Mouse (Mus musculus) gastrocnemius, adult 2 months (tissue): ENCODE results near the gene Grm6. TPM values are rescaled to one million over a fixed set of nuclear protein-coding genes. Genes with fewer than 3 reads are reported as not detected.
A peak's percentile ranks its signal among the peaks of the same experiment; 100 is the strongest.

ENCODE experiments used
- DNase-seq: peaks from one replicate; pipeline ENCODE4 v3.0.0; 2022
- H3K27ac ChIP-seq: fragments of 200-600 bp; 2 replicates; pipeline ENCODE4 v1.8.1; 2022; ENCODE audit warnings: mild to moderate bottlenecking
- H3K4me3 ChIP-seq: fragments of 200-600 bp; 2 replicates; pipeline ENCODE4 v1.8.1; 2022; ENCODE audit warnings: mild to moderate bottlenecking, moderate library complexity
- CTCF ChIP-seq: fragments of 200-600 bp; IDR thresholded peaks from 2 replicates; pipeline ENCODE4 v1.8.1; 2022; ENCODE audit warnings: antibody characterized with exemption, mild to moderate bottlenecking, moderate library complexity
- intact Hi-C: fragments of 180-260 bp; cut with DNase I; formaldehyde crosslinking; loops from one replicate; pipeline ENCODE4 v1.15.1; 2025
- long read RNA-seq, 2 experiments: library from polyadenylated mRNA; stranded (forward); transcript quantifications; one replicate each; pipeline ENCODE4 v2.0.0; 2021
- total RNA-seq, 2 experiments: library from RNA; stranded (reverse); gene quantifications; 2 replicates each; pipeline ENCODE4 v1.2.3; 2021

Grm6 gene
- not detected for total RNA-seq
- long read RNA-seq, experiment 1: 0 reads
- long read RNA-seq, experiment 2: 0 reads

DNA sequence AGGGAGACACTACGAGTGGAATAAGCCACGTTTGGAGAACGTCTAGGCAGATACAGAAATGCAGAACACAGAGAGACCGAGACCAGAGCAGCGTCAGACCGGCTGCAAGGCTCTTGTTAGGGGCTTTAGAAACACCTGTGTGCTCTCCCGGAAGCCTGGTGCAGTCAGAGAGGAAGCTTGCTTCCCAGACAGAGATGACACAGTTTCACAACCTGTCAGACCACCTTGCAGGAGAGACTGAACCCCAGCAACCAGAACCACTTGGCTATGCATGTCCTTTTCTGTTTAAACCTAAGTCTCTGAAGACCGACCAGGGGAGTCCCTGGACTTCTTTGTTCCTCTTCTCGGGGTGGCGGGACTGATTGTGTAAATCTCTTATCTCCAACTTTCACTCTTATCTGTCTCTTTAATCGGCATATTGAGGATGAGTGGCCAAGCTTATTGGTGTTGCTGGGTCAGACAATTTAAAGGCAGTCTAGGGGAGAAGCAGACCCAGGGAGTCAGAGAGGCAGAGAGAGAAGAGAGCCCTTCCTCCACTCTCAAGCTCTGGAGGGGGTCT is at the start of gene Grm6:
Gene Grm6 (plus strand): TSS at position 509 of the 559 bp plus-strand sequence.
- H3K27ac ChIP-seq: no peak within 1 kb of the TSS
- no peak for TF ChIP-seq CTCF
- DNase-seq: no peak
- intact Hi-C loops: no loop called here
- peak within 1 kb of the TSS; percentile 67 for H3K4me3 ChIP-seq

DNA sequence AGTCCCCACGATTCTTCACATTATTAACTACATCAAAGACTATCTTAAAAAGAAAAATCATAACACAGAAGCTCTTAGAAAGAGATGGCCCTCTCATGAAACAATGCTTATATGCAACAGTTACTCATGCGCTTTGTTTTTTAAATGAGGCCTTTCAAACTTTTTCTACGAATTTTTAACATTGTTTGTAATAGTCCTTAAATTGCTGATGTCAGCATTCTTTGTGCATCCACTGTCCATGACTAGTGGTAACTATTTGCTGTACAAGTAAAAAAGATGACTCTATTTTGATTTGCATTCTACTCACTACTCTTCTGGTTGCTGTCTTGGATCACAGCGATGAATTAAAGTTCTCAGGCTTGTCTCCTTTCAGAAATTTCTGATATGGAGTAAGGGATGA is 36.3 kb upstream of the Grm6 start:
- intact Hi-C loops: no loop called here
- H3K4me3 ChIP-seq: no peak overlapping the region
- no peak for TF ChIP-seq CTCF
- no peak for DNase-seq
- H3K27ac ChIP-seq: no peak overlapping the region

- no peak for TF ChIP-seq CTCF
- H3K27ac ChIP-seq: peak overlapping the region; percentile 88
- H3K4me3 ChIP-seq: peak overlapping the region; percentile 92
- no peak for DNase-seq
- intact Hi-C loops: loop anchor here (5.0 kb wide), 2 partner anchors 106 to 231 kb away; partner anchors contain the start of genes Zfp354a and Zfp354b
Measured at GRCm38 (mm10) chr11:50826214-50826613, 24.3 kb upstream of the Grm6 start.

DNA sequence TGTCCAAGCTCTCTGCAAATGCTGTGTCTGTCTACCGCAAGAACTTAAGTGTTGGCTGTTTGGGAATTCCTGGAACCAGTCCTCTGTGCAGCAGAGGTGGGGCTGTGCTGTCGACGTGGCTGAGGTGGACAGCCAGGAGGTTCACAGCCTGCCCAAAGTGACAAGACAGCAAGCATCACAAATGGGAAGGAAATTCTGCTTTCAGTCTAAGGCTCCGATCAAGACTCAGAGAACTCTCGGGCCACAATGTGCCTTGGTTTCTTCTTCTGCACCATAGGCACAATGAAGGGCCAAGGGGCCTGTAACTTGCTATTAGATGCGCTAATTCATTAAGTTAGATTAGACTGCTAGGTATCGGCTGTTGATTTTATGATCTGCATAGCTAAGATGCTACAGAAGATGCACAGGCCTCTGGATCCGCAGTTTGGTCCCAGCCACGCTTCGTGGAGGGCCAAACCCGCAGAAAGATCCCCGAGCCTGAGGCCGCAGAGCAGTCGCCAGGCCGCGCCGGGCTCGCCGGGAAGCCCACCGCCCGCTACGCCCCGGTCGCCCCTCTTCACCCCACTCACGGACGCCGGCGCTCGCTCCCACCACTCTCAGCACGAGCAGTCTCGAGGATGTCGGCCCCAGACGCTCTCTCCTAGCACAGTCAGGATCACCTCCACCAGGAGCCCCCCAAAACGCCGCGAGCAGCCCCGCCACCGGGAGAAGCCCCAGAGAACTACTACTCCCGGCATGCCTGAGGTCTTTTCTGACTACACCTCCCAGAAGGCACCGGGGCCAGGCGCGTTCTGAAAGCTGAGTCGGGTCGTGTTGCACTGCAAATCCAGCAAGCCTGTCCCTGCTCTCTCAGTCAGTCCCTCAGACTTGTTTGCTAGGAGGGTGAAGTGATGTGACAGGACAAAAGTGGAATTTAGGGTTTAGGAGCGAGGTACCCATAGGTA is 23.2 kb upstream of the Grm6 start, which contains the start of gene Zfp354c:
Gene Zfp354c (minus strand): TSS at position 715 of the 944 bp plus-strand sequence.
- Histone ChIP-seq H3K27ac (peak within 1 kb of the TSS; percentile 88), H3K4me3 (peak within 1 kb of the TSS; percentile 92)
- no peak for TF ChIP-seq CTCF
- intact Hi-C loops: loop anchor here (5.0 kb wide), 2 partner anchors 105 to 230 kb away; partner anchors contain the start of genes Zfp354a and Zfp354b
- peak; percentile 91 for DNase-seq

DNA sequence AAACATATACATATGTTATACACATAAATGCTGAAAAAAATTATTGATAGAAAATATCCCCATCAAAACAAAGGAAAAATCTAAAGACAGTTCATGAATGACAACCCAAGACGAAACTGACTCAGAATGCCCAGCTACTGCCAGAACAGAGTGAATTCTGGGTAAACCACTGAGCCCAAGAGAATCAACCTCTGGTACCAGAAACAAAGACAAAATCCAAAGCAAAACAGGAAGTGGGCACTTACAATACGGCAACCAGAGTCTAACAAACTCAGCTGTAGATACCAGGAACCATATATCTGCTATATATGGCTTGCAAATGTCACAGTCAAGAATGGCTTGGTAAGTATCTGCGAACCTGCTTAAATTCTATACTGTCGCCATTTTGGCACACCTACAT is 14.8 kb upstream of the Grm6 start:
- no peak for TF ChIP-seq CTCF
- Histone ChIP-seq H3K4me3 (no peak overlapping the region), H3K27ac (no peak overlapping the region)
- intact Hi-C loops: no loop called here
- no peak for DNase-seq

DNA sequence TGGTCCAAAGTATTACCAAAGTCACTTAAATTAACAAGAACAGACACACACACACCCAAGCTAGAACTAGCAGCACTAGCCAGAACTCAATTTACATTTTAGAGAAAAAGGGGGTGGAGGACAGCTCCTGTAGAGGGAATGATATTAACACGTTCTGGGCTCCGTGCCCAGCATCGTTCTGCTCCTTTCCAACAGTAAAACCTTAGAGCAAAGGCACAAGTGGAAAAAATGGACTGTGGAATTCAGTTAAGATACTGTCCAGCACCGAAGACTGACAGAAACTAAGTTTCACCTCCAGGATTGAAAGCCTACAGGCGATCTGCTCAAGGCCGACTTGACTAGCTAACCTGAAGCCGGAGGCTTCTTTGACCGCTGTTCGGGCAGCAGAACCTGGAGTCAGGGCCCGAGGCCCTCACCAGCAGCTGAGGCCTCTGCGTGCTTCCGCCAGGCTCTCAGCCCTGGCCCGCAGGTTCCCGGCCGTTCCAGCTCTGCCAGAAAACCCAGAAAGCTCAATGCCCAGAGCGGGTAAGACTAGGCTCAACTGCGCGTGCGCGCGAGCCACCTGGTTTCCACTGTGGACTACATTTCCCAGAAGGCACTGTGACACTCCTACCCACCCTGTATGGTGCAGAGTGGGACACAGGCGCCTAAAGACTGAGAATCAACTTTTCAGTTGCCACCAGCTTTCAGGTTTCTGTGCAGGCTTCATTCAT is 9.3 kb upstream of the Grm6 start, which contains the start of gene Zfp879:
Gene Zfp879 (minus strand): TSS at position 530 of the 713 bp plus-strand sequence.
- Histone ChIP-seq H3K4me3 (peak within 1 kb of the TSS; percentile 83), H3K27ac (peak within 1 kb of the TSS; percentile 85)
- no peak for TF ChIP-seq CTCF
- intact Hi-C loops: loop anchor here (1.0 to 5.0 kb wide), 2 partner anchors 46 to 75 kb away; partner anchors contain the start of genes Zfp2 and Zfp454
- peak; percentile 94 for DNase-seq

DNA sequence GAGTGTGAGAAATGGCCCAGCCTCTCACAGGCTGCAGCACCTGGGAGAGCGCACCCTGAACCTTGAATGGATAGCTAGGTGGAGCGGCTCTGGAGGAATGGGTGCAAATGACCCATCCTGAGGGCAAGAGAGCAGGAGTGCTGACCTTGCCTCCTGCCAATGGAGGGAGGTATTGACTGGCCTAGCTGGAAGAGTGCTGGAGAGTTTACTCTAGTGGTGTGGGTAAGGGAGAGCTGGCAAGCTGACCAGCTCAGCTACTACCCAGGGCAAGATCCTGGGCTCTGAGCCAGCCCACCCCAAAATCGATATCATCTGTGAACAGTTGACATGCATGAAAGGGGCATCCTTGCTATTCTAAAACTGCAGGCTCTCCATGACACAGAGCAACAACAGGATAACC is 4.5 kb upstream of the Grm6 start:
- intact Hi-C loops: no loop called here
- no peak for DNase-seq
- H3K27ac ChIP-seq: no peak overlapping the region
- H3K4me3 ChIP-seq: no peak overlapping the region
- TF ChIP-seq CTCF: no peak

- TF ChIP-seq CTCF: 0 out of 2 replicates have a peak, but pooled peaks have one; percentile 4
- H3K4me3 ChIP-seq: no peak overlapping the region
- intact Hi-C loops: no loop called here
- H3K27ac ChIP-seq: no peak overlapping the region
- no peak for DNase-seq
Measured at GRCm38 (mm10) chr11:50847047-50847446, 3.4 kb upstream of the Grm6 start.

DNA sequence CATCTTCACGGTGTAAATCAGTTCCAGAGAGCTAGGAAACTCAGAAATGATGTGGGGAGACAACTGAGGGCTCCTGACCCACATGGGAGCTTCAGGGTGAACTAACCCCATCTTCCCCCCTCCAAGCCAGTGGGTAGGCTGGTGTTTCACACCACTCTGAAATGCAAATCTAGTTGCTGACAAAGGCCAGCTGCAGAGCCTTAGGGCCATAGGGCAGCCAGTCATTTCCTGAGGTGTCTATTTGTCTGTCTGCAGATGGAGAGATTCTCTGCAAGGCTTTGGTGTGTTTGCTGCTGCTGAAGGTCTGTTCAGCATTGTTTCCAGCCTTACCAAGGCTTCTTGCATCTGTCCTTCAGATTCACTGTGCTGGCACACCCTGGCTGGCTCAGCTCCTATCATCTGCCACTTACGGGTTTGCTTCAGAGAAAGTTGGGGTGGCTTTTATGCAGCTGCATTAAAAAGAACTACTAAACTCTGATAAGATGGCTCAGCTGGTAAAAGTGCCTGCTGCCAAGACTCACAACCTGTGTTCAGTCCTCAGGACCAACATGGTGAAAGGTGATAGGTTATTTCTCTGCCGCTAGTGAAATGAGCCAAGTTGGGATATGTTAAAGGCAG is 1.9 kb upstream of the Grm6 start:
- Histone ChIP-seq H3K4me3 (no peak overlapping the region), H3K27ac (no peak overlapping the region)
- DNase-seq: no peak
- intact Hi-C loops: no loop called here
- TF ChIP-seq CTCF: no peak

DNA sequence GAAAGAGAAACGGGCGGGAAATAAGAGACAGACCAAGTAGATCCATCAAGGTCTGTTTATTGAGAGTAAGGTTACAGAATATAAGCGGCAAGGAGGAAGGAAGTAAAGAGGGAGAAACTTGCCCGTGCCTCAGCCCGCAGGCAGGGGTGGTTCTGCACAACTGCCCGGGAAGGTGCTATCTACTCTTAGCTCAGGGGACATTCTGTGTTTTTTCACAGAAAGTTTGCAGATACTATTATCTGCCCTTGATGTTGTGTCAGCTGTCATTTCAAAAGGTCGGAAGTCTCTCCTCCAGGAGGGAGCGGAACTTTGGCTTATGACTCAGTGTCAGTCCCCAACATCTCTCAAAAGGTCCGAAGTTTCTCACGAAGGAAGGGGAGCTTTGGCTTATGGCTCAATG is 1.2 kb upstream of the Grm6 start:
- no peak for DNase-seq
- no peak overlapping the region for H3K4me3 ChIP-seq
- intact Hi-C loops: no loop called here

DNA sequence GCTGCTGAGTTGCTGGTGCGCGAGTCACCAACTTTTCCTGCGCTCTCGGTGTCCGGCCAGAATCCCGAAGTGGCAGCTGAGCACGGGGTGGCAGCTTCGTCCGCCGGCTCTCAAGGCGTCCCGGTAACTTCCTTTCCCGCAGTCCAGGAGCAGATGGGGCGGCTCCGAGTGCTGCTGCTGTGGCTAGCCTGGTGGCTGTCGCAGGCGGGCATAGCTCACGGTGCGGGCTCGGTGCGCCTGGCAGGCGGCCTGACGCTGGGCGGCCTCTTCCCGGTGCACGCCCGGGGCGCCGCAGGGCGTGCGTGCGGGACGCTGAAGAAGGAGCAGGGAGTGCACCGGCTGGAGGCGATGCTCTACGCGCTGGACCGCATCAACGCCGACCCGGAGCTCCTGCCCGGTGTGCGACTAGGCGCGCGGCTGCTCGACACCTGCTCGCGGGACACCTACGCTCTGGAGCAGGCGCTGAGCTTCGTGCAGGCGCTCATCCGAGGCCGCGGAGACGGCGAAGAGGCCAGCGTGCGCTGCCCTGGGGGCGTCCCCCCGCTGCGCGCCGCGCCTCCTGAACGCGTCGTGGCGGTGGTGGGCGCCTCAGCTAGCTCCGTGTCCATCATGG is 610 bp downstream of the Grm6 start:
- peak overlapping the region; percentile 67 for H3K4me3 ChIP-seq
- DNase-seq: peak; percentile 21

More for the DNA sequence above, 1.2 kb upstream of the Grm6 start:
- TF ChIP-seq CTCF: no peak
- no peak overlapping the region for H3K27ac ChIP-seq

More for the DNA sequence above, 610 bp downstream of the Grm6 start:
- intact Hi-C loops: no loop called here
- no peak overlapping the region for H3K27ac ChIP-seq
- TF ChIP-seq CTCF: no peak
